Mouse (Mus musculus): Measurements from ENCODE around the gene Cyp27a1. TPM values are rescaled to one million over a fixed set of nuclear protein-coding genes. Genes with fewer than 3 reads are reported as not detected.

Gene Cyp27a1
- polyA plus RNA-seq, 1 experiment from 2014 or later: 14.1 TPM

- Histone ChIP-seq H3K4me2 (replicated peaks) (no peak overlapping the region), H3K27me3 (peaks cover 27% of the 10 kb centered on the region), H3K27ac (no peak overlapping the region), H3K9me3 (no peaks in the 10 kb centered on the region), H3K36me3 (no peaks in the 10 kb centered on the region), H3K4me1 (peaks cover 7% of the 10 kb centered on the region; the same call in 1 of the 2 replicates), H3K4me3 (no peak overlapping the region), H3K9ac (no peak overlapping the region)
- WGBS: 83% methylated on average over 8 of the region's 8 CpGs
- no peak for ATAC-seq (ENCODE audit: low FRiP score, low read depth)
Observed at GRCm38 (mm10) chr1:74752150-74752549, 38.8 kb downstream of the Cyp27a1 start.

- no peaks in the 10 kb centered on the region for H3K9me3 ChIP-seq
- peaks cover 7% of the 10 kb centered on the region; the same call in 1 of the 2 replicates for H3K4me1 ChIP-seq
- 93% methylated on average over 3 of the region's 3 CpGs for WGBS
- H3K27ac ChIP-seq: no peak overlapping the region
- no peak overlapping the region for H3K4me2 ChIP-seq (replicated peaks)
- ATAC-seq (ENCODE audit: low FRiP score, low read depth): no peak
- H3K27me3 ChIP-seq: peaks cover 20% of the 10 kb centered on the region
- H3K4me3 ChIP-seq: no peak overlapping the region
- H3K9ac ChIP-seq: no peak overlapping the region
- no peaks in the 10 kb centered on the region for H3K36me3 ChIP-seq
Observed at GRCm38 (mm10) chr1:74752833-74753232, 39.5 kb downstream of the Cyp27a1 start.

GRCm38 (mm10) chr1:74753266-74753974 is 40.0 kb downstream of the Cyp27a1 start:
- no peak for ATAC-seq (ENCODE audit: low FRiP score, low read depth)
- 78% methylated on average over 8 of the region's 8 CpGs for WGBS
- Histone ChIP-seq H3K9ac (no peak overlapping the region), H3K36me3 (no peaks in the 10 kb centered on the region), H3K4me3 (no peak overlapping the region), H3K4me1 (peaks cover 6% of the 10 kb centered on the region; the same call in 1 of the 2 replicates), H3K27me3 (peaks cover 15% of the 10 kb centered on the region), H3K4me2 (replicated peaks) (no peak overlapping the region), H3K9me3 (no peaks in the 10 kb centered on the region), H3K27ac (no peak overlapping the region)

- peaks cover 6% of the 10 kb centered on the region for H3K27me3 ChIP-seq
- WGBS: 53% methylated on average over 5 of the region's 5 CpGs
- ATAC-seq (ENCODE audit: low FRiP score, low read depth): no peak; the same call in 1 of the 2 replicates
Observed at GRCm38 (mm10) chr1:74754175-74754785, 40.9 kb downstream of the Cyp27a1 start.

GRCm38 (mm10) chr1:74759773-74760172 is 46.4 kb downstream of the Cyp27a1 start:
- ATAC-seq (ENCODE audit: low FRiP score, low read depth): peak; percentile 64; the same call in 1 of the 2 replicates
- Histone ChIP-seq H3K4me3 (no peak overlapping the region), H3K4me1 (no peaks in the 10 kb centered on the region), H3K27ac (no peak overlapping the region), H3K36me3 (no peaks in the 10 kb centered on the region), H3K4me2 (replicated peaks) (no peak overlapping the region), H3K9me3 (no peaks in the 10 kb centered on the region), H3K9ac (no peak overlapping the region), H3K27me3 (peaks cover 23% of the 10 kb centered on the region)
- WGBS: 24% methylated on average over 4 of the region's 4 CpGs

More at GRCm38 (mm10) chr1:74754175-74754785, 40.9 kb downstream of the Cyp27a1 start:
- no peaks in the 10 kb centered on the region for H3K36me3 ChIP-seq
- no peak overlapping the region for H3K4me3 ChIP-seq
- no peak overlapping the region for H3K9ac ChIP-seq
- no peak overlapping the region for H3K27ac ChIP-seq
- H3K9me3 ChIP-seq: no peaks in the 10 kb centered on the region
- H3K4me2 ChIP-seq (replicated peaks): no peak overlapping the region
- H3K4me1 ChIP-seq: no peaks in the 10 kb centered on the region

GRCm38 (mm10) chr1:74763081-74763480 is 49.7 kb downstream of the Cyp27a1 start:
- ATAC-seq (ENCODE audit: low FRiP score, low read depth): no peak
- no peak overlapping the region for H3K4me2 ChIP-seq (replicated peaks)
- no peaks in the 10 kb centered on the region for H3K4me1 ChIP-seq
- WGBS: 4% methylated on average over 6 of the region's 6 CpGs
- H3K4me3 ChIP-seq: no peak overlapping the region
- no peak overlapping the region for H3K9ac ChIP-seq
- H3K36me3 ChIP-seq: no peaks in the 10 kb centered on the region
- H3K27ac ChIP-seq: no peak overlapping the region
- H3K27me3 ChIP-seq: peaks cover 51% of the 10 kb centered on the region
- no peaks in the 10 kb centered on the region for H3K9me3 ChIP-seq

- H3K9ac ChIP-seq: peak overlapping the region; percentile 62; the same call in 1 of the 2 replicates
- peaks cover 38% of the 10 kb centered on the region for H3K4me1 ChIP-seq
- WGBS: under 1% methylated on average over 35 of the region's 35 CpGs
- H3K9me3 ChIP-seq: no peaks in the 10 kb centered on the region
- H3K27me3 ChIP-seq: peaks cover 94% of the 10 kb centered on the region
- no peaks in the 10 kb centered on the region for H3K36me3 ChIP-seq
- no peak for ATAC-seq (ENCODE audit: low FRiP score, low read depth)
- H3K27ac ChIP-seq: no peak overlapping the region
- peak overlapping the region; percentile 89 for H3K4me2 ChIP-seq (replicated peaks)
- peak overlapping the region; percentile 54 for H3K4me3 ChIP-seq
Observed at GRCm38 (mm10) chr1:74770727-74771466, 57.5 kb downstream of the Cyp27a1 start.

GRCm38 (mm10) chr1:74771467-74771844 is 58.1 kb downstream of the Cyp27a1 start:
- no peak overlapping the region for H3K27ac ChIP-seq

GRCm38 (mm10) chr1:74771845-74771930 is 58.3 kb downstream of the Cyp27a1 start, which contains the start of gene Wnt6:
TSS of gene Wnt6 (plus strand) at chr1:74771892.
- peak within 1 kb of the TSS; percentile 62 for H3K9ac ChIP-seq
- 0% methylated on average over 2 of the region's 8 CpGs for WGBS
- peak within 1 kb of the TSS; percentile 28; the same call in 1 of the 2 replicates for H3K27ac ChIP-seq
- ATAC-seq (ENCODE audit: low FRiP score, low read depth): 0 out of 2 replicates have a peak, but pooled peaks have one; percentile 7
- H3K4me1 ChIP-seq: peaks cover 38% of the 10 kb centered on the region
- H3K36me3 ChIP-seq: no peaks in the 10 kb centered on the region
- H3K4me3 ChIP-seq: peak within 1 kb of the TSS; percentile 54
- H3K4me2 ChIP-seq (replicated peaks): peak within 1 kb of the TSS; percentile 89
- peaks cover 96% of the 10 kb centered on the region for H3K27me3 ChIP-seq
- no peaks in the 10 kb centered on the region for H3K9me3 ChIP-seq

More at GRCm38 (mm10) chr1:74771467-74771844, 58.1 kb downstream of the Cyp27a1 start:
- H3K4me2 ChIP-seq (replicated peaks): peak overlapping the region; percentile 89
- peak overlapping the region; percentile 54 for H3K4me3 ChIP-seq
- no peaks in the 10 kb centered on the region for H3K9me3 ChIP-seq
- WGBS: 0% methylated on average over 17 of the region's 26 CpGs
- no peaks in the 10 kb centered on the region for H3K36me3 ChIP-seq
- ATAC-seq (ENCODE audit: low FRiP score, low read depth): peak; percentile 21
- H3K4me1 ChIP-seq: peaks cover 38% of the 10 kb centered on the region
- H3K27me3 ChIP-seq: peaks cover 96% of the 10 kb centered on the region
- H3K9ac ChIP-seq: peak overlapping the region; percentile 62

GRCm38 (mm10) chr1:74771931-74772620 is 58.7 kb downstream of the Cyp27a1 start:
- H3K9ac ChIP-seq: peak overlapping the region; percentile 62
- peaks cover 38% of the 10 kb centered on the region for H3K4me1 ChIP-seq
- H3K4me3 ChIP-seq: peak overlapping the region; percentile 54
- H3K27me3 ChIP-seq: peaks cover 96% of the 10 kb centered on the region
- no peaks in the 10 kb centered on the region for H3K9me3 ChIP-seq
- H3K27ac ChIP-seq: peak overlapping the region; percentile 28; the same call in 1 of the 2 replicates
- H3K4me2 ChIP-seq (replicated peaks): peak overlapping the region; percentile 89
- no peak for ATAC-seq (ENCODE audit: low FRiP score, low read depth)
- WGBS: under 1% methylated on average over 47 of the region's 51 CpGs
- H3K36me3 ChIP-seq: no peaks in the 10 kb centered on the region

- Histone ChIP-seq H3K27me3 (peaks cover 97% of the 10 kb centered on the region), H3K27ac (no peak overlapping the region), H3K4me3 (peak overlapping the region; percentile 54), H3K9me3 (no peaks in the 10 kb centered on the region), H3K36me3 (no peaks in the 10 kb centered on the region), H3K9ac (no peak overlapping the region), H3K4me2 (replicated peaks) (peak overlapping the region; percentile 89), H3K4me1 (peaks cover 38% of the 10 kb centered on the region)
- WGBS: under 1% methylated on average over 15 of the region's 15 CpGs
- ATAC-seq (ENCODE audit: low FRiP score, low read depth): peak; percentile 89
Observed at GRCm38 (mm10) chr1:74773136-74773535, 59.8 kb downstream of the Cyp27a1 start.

- Histone ChIP-seq H3K27ac (no peak overlapping the region), H3K4me3 (peak overlapping the region; percentile 24), H3K27me3 (peaks cover 97% of the 10 kb centered on the region), H3K4me1 (peaks cover 38% of the 10 kb centered on the region), H3K4me2 (replicated peaks) (peak overlapping the region; percentile 89), H3K9ac (no peak overlapping the region), H3K9me3 (no peaks in the 10 kb centered on the region), H3K36me3 (no peaks in the 10 kb centered on the region)
- ATAC-seq (ENCODE audit: low FRiP score, low read depth): no peak
- WGBS: 17% methylated on average over 7 of the region's 7 CpGs
Observed at GRCm38 (mm10) chr1:74774062-74774461, 60.7 kb downstream of the Cyp27a1 start.
